Mouse (Mus musculus): ENCODE data around the gene Col17a1. TPM values are rescaled to one million over a fixed set of nuclear protein-coding genes. Genes with fewer than 3 reads are reported as not detected.

Gene Col17a1
- polyA plus RNA-seq, 1 experiment from 2014 or later: 0.32 TPM

DNA sequence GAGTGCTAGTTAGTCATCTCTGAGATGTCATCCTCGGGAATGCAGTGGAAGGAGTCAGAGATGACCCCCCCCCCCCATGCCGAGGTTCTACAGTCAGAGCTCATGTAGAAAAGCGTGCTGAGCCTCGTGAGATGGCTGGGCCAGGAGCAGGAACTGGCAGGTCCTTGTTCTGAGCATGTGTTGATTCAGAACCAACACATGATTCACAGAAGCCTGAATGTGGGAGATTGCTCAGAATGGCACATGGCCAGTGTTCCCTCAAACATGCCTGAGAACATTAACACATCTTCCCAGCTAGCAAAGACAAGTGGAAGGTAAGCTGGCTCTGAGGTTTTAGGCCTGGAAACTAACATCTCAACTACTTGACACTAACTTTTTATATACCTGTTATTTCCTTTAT is 18.5 kb upstream of the Col17a1 start:
- H3K27ac ChIP-seq (ENCODE audit: low read length): no peak overlapping the region
- H3K9ac ChIP-seq (replicated peaks; ENCODE audit: low read length): no peak overlapping the region
- no peaks in the 10 kb centered on the region for H3K36me3 ChIP-seq (ENCODE audit: insufficient read depth, low read length)
- 77% methylated on average over 4 of the region's 4 CpGs for WGBS
- H3K4me2 ChIP-seq (replicated peaks; ENCODE audit: low read depth, low read length): no peak overlapping the region
- H3K4me3 ChIP-seq (ENCODE audit: low read length): no peak overlapping the region
- H3K4me1 ChIP-seq (ENCODE audit: insufficient read depth, low read length): no peaks in the 10 kb centered on the region
- no peak for ATAC-seq (ENCODE audit: low FRiP score, low TSS enrichment)
- H3K9me3 ChIP-seq (ENCODE audit: low read length): no peaks in the 10 kb centered on the region
- no peaks in the 10 kb centered on the region for H3K27me3 ChIP-seq (ENCODE audit: insufficient read depth, low read length)

DNA sequence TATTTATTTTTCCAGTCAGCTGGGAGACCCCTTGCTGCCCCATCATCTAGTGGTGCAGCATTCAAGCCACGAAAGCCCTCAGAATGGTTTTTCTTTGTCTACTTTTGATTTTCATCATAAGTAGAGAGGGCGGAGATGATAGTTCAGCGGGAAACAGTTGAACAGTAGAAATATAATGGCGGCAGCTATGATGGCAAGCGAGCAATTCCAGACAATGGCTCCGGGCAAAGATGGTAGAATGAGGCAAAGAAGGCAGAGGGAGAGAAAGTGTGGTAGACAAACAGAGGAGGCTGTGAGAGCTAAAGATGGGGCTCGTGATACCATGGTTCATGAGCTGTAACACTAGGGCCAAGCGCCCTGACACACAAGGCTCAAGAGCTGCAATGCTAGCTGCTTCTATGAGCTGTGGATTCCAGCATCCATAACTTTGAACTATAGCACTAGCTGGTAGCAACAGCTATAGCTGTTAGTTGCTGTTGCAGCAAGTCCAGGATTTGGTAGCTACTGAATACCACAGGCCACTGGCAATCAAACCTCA is 13.9 kb upstream of the Col17a1 start:
- H3K4me3 ChIP-seq (ENCODE audit: low read length): no peak overlapping the region
- H3K27ac ChIP-seq (ENCODE audit: low read length): no peak overlapping the region
- H3K27me3 ChIP-seq (ENCODE audit: insufficient read depth, low read length): no peaks in the 10 kb centered on the region
- no peak overlapping the region for H3K9ac ChIP-seq (replicated peaks; ENCODE audit: low read length)
- no peaks in the 10 kb centered on the region for H3K4me1 ChIP-seq (ENCODE audit: insufficient read depth, low read length)
- no peak overlapping the region for H3K4me2 ChIP-seq (replicated peaks; ENCODE audit: low read depth, low read length)
- ATAC-seq (ENCODE audit: low FRiP score, low TSS enrichment): no peak
- 89% methylated on average over 8 of the region's 8 CpGs for WGBS
- no peaks in the 10 kb centered on the region for H3K36me3 ChIP-seq (ENCODE audit: insufficient read depth, low read length)
- H3K9me3 ChIP-seq (ENCODE audit: low read length): no peaks in the 10 kb centered on the region

GRCm38 (mm10) chr19:47705080-47705771 is 13.3 kb upstream of the Col17a1 start:
- H3K27ac ChIP-seq (ENCODE audit: low read length): no peak overlapping the region
- H3K9ac ChIP-seq (replicated peaks; ENCODE audit: low read length): no peak overlapping the region
- no peaks in the 10 kb centered on the region for H3K9me3 ChIP-seq (ENCODE audit: low read length)
- no peak for ATAC-seq (ENCODE audit: low FRiP score, low TSS enrichment)
- 67% methylated on average over 13 of the region's 13 CpGs for WGBS
- H3K27me3 ChIP-seq (ENCODE audit: insufficient read depth, low read length): no peaks in the 10 kb centered on the region
- no peak overlapping the region for H3K4me3 ChIP-seq (ENCODE audit: low read length)
- H3K36me3 ChIP-seq (ENCODE audit: insufficient read depth, low read length): no peaks in the 10 kb centered on the region
- 0 out of 2 replicates have a peak, but pooled peaks cover under 1% of the 10 kb centered on the region for H3K4me1 ChIP-seq (ENCODE audit: insufficient read depth, low read length)
- H3K4me2 ChIP-seq (replicated peaks; ENCODE audit: low read depth, low read length): no peak overlapping the region

DNA sequence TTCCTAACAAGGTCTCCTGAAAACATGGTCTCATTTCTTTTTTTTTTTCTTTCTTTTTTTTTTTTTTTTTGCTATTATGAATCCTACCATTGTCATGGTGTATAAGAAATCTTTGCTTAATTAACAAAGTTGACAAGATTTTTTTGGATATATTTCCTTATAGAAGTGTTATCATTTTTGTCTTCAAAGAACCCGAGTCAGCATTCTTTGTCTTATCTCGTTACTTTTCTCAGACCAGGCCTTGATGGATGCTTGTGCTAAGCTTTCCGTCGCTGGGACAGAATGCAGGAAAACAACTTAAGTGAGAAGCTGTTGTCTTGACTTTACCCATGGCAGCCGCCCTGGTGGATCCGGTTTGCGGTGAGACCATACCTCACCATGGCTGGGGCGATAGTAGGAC is 8.6 kb upstream of the Col17a1 start:
- H3K9me3 ChIP-seq (ENCODE audit: low read length): no peaks in the 10 kb centered on the region
- H3K9ac ChIP-seq (replicated peaks; ENCODE audit: low read length): no peak overlapping the region
- H3K4me3 ChIP-seq (ENCODE audit: low read length): no peak overlapping the region
- H3K4me2 ChIP-seq (replicated peaks; ENCODE audit: low read depth, low read length): no peak overlapping the region
- peaks cover 6% of the 10 kb centered on the region; the same call in 1 of the 2 replicates for H3K4me1 ChIP-seq (ENCODE audit: insufficient read depth, low read length)
- 85% methylated on average over 8 of the region's 8 CpGs for WGBS
- ATAC-seq (ENCODE audit: low FRiP score, low TSS enrichment): no peak
- H3K27ac ChIP-seq (ENCODE audit: low read length): no peak overlapping the region
- no peaks in the 10 kb centered on the region for H3K36me3 ChIP-seq (ENCODE audit: insufficient read depth, low read length)
- H3K27me3 ChIP-seq (ENCODE audit: insufficient read depth, low read length): no peaks in the 10 kb centered on the region

GRCm38 (mm10) chr19:47699743-47700142 is 7.8 kb upstream of the Col17a1 start:
- Histone ChIP-seq H3K27me3 (ENCODE audit: insufficient read depth, low read length) (no peaks in the 10 kb centered on the region), H3K27ac (ENCODE audit: low read length) (no peak overlapping the region), H3K4me3 (ENCODE audit: low read length) (no peak overlapping the region), H3K4me1 (ENCODE audit: insufficient read depth, low read length) (peaks cover 6% of the 10 kb centered on the region; the same call in 1 of the 2 replicates), H3K9ac (replicated peaks; ENCODE audit: low read length) (no peak overlapping the region), H3K36me3 (ENCODE audit: insufficient read depth, low read length) (no peaks in the 10 kb centered on the region), H3K9me3 (ENCODE audit: low read length) (no peaks in the 10 kb centered on the region), H3K4me2 (replicated peaks; ENCODE audit: low read depth, low read length) (no peak overlapping the region)
- 31% methylated on average over 9 of the region's 9 CpGs for WGBS
- no peak for ATAC-seq (ENCODE audit: low FRiP score, low TSS enrichment)

DNA sequence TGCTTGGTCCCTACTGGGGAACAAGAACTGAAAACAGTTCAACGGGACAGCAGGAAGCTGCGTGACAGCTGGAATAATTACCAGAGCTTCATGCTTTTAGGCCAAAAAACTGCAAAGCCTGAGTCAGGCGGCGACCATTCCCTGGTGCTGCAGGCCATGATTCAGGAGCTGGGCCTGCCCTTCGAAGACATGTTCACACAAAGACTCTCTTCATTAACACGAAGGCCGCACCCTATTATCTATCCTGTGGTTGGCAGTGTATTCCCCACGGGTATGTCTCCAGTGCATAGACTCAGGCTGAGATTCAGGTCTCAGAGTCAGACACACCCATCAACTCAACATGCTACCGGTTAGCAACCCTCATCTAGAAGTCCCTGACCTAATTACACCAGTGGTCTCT is 6.4 kb upstream of the Col17a1 start:
- 70% methylated on average over 9 of the region's 9 CpGs for WGBS
- no peaks in the 10 kb centered on the region for H3K27me3 ChIP-seq (ENCODE audit: insufficient read depth, low read length)
- H3K36me3 ChIP-seq (ENCODE audit: insufficient read depth, low read length): no peaks in the 10 kb centered on the region
- ATAC-seq (ENCODE audit: low FRiP score, low TSS enrichment): no peak
- peaks cover 6% of the 10 kb centered on the region; the same call in 1 of the 2 replicates for H3K4me1 ChIP-seq (ENCODE audit: insufficient read depth, low read length)
- H3K4me2 ChIP-seq (replicated peaks; ENCODE audit: low read depth, low read length): no peak overlapping the region
- no peaks in the 10 kb centered on the region for H3K9me3 ChIP-seq (ENCODE audit: low read length)
- H3K4me3 ChIP-seq (ENCODE audit: low read length): no peak overlapping the region
- no peak overlapping the region for H3K27ac ChIP-seq (ENCODE audit: low read length)
- H3K9ac ChIP-seq (replicated peaks; ENCODE audit: low read length): no peak overlapping the region

GRCm38 (mm10) chr19:47697067-47697466 is 5.2 kb upstream of the Col17a1 start:
- Histone ChIP-seq H3K27me3 (ENCODE audit: insufficient read depth, low read length) (no peaks in the 10 kb centered on the region), H3K4me1 (ENCODE audit: insufficient read depth, low read length) (peaks cover 6% of the 10 kb centered on the region; the same call in 1 of the 2 replicates)
- 88% methylated on average over 11 of the region's 11 CpGs for WGBS

GRCm38 (mm10) chr19:47696411-47696810 is 4.5 kb upstream of the Col17a1 start:
- ATAC-seq (ENCODE audit: low FRiP score, low TSS enrichment): no peak
- Histone ChIP-seq H3K9ac (replicated peaks; ENCODE audit: low read length) (no peak overlapping the region), H3K36me3 (ENCODE audit: insufficient read depth, low read length) (no peaks in the 10 kb centered on the region), H3K4me3 (ENCODE audit: low read length) (no peak overlapping the region), H3K27ac (ENCODE audit: low read length) (no peak overlapping the region), H3K4me1 (ENCODE audit: insufficient read depth, low read length) (peaks cover 9% of the 10 kb centered on the region), H3K4me2 (replicated peaks; ENCODE audit: low read depth, low read length) (no peak overlapping the region), H3K9me3 (ENCODE audit: low read length) (no peaks in the 10 kb centered on the region), H3K27me3 (ENCODE audit: insufficient read depth, low read length) (no peaks in the 10 kb centered on the region)
- 93% methylated on average over 8 of the region's 8 CpGs for WGBS

More at GRCm38 (mm10) chr19:47697067-47697466, 5.2 kb upstream of the Col17a1 start:
- Histone ChIP-seq H3K9me3 (ENCODE audit: low read length) (no peaks in the 10 kb centered on the region), H3K36me3 (ENCODE audit: insufficient read depth, low read length) (no peaks in the 10 kb centered on the region), H3K4me3 (ENCODE audit: low read length) (no peak overlapping the region), H3K9ac (replicated peaks; ENCODE audit: low read length) (no peak overlapping the region), H3K4me2 (replicated peaks; ENCODE audit: low read depth, low read length) (no peak overlapping the region), H3K27ac (ENCODE audit: low read length) (no peak overlapping the region)
- ATAC-seq (ENCODE audit: low FRiP score, low TSS enrichment): no peak

- H3K4me1 ChIP-seq (ENCODE audit: insufficient read depth, low read length): peaks cover 12% of the 10 kb centered on the region
- H3K27ac ChIP-seq (ENCODE audit: low read length): no peak overlapping the region
- ATAC-seq (ENCODE audit: low FRiP score, low TSS enrichment): no peak
- no peak overlapping the region for H3K4me2 ChIP-seq (replicated peaks; ENCODE audit: low read depth, low read length)
- H3K4me3 ChIP-seq (ENCODE audit: low read length): no peak overlapping the region
- H3K36me3 ChIP-seq (ENCODE audit: insufficient read depth, low read length): no peaks in the 10 kb centered on the region
- H3K9ac ChIP-seq (replicated peaks; ENCODE audit: low read length): no peak overlapping the region
- WGBS: 94% methylated on average over 6 of the region's 6 CpGs
- no peaks in the 10 kb centered on the region for H3K9me3 ChIP-seq (ENCODE audit: low read length)
- no peaks in the 10 kb centered on the region for H3K27me3 ChIP-seq (ENCODE audit: insufficient read depth, low read length)
Measured at GRCm38 (mm10) chr19:47695725-47696124, 3.8 kb upstream of the Col17a1 start.

- no peaks in the 10 kb centered on the region for H3K36me3 ChIP-seq (ENCODE audit: insufficient read depth, low read length)
- no peaks in the 10 kb centered on the region for H3K27me3 ChIP-seq (ENCODE audit: insufficient read depth, low read length)
- WGBS: 84% methylated on average over 7 of the region's 7 CpGs
- H3K4me2 ChIP-seq (replicated peaks; ENCODE audit: low read depth, low read length): no peak overlapping the region
- H3K9me3 ChIP-seq (ENCODE audit: low read length): no peaks in the 10 kb centered on the region
- no peak for ATAC-seq (ENCODE audit: low FRiP score, low TSS enrichment)
- H3K4me3 ChIP-seq (ENCODE audit: low read length): no peak overlapping the region
- no peak overlapping the region for H3K9ac ChIP-seq (replicated peaks; ENCODE audit: low read length)
- no peak overlapping the region for H3K27ac ChIP-seq (ENCODE audit: low read length)
- peaks cover 5% of the 10 kb centered on the region; the same call in 1 of the 2 replicates for H3K4me1 ChIP-seq (ENCODE audit: insufficient read depth, low read length)
Measured at GRCm38 (mm10) chr19:47689592-47689991, 2.3 kb downstream of the Col17a1 start.
